Mouse (Mus musculus) liver, embryonic 15.5 days (tissue): ENCODE measurements at regions not wholly inside any gene's neighbourhood (a gene's known extent, or its start where the extent isn't known, plus 50 kb on each side); places are given as distances from the start of the nearest gene placed in this dataset.

Experiments used
- ATAC-seq: fragments of 200-750 bp; cut with Nextera tagmentation; 2 replicates; pipeline ENCODE4 v1.8.0; 2017; ENCODE audit warnings: moderate number of reproducible peaks, mild to moderate bottlenecking, moderate library complexity; ENCODE audit not compliant: insufficient read depth
- H3K27ac ChIP-seq: fragments of 300-500 bp; sonication (generic); replicated peaks from 2 replicates; pipeline ENCODE4 v1.5.1; 2015; ENCODE audit warnings: mild to moderate bottlenecking, inconsistent platforms
- H3K27me3 ChIP-seq: fragments of 300-500 bp; sonication (generic); 2 replicates; pipeline ENCODE4 v1.6.1; 2015; ENCODE audit warnings: mild to moderate bottlenecking, inconsistent platforms
- H3K36me3 ChIP-seq: fragments of 300-500 bp; sonication (generic); replicated peaks from 2 replicates; pipeline ENCODE4 v1.6.1; 2015; ENCODE audit warnings: moderate library complexity, mild to moderate bottlenecking, inconsistent platforms
- H3K4me1 ChIP-seq: fragments of 300-500 bp; sonication (generic); replicated peaks from 2 replicates; pipeline ENCODE4 v1.6.1; 2015; ENCODE audit warnings: inconsistent platforms
- H3K4me2 ChIP-seq: fragments of 300-500 bp; sonication (generic); 2 replicates; pipeline ENCODE4 v1.6.1; 2015; ENCODE audit warnings: moderate library complexity, mild to moderate bottlenecking, inconsistent platforms
- H3K4me3 ChIP-seq: fragments of 300-500 bp; sonication (generic); replicated peaks from 2 replicates; pipeline ENCODE4 v1.5.1; 2015; ENCODE audit warnings: mild to moderate bottlenecking, inconsistent platforms
- H3K9ac ChIP-seq: fragments of 300-500 bp; sonication (generic); 2 replicates; pipeline ENCODE4 v1.6.1; 2015; ENCODE audit warnings: moderate library complexity, mild to moderate bottlenecking, inconsistent platforms
- H3K9me3 ChIP-seq: fragments of 300-500 bp; sonication (generic); replicated peaks from 2 replicates; pipeline ENCODE4 v1.6.1; 2016; ENCODE audit warnings: inconsistent platforms
- WGBS: fragments of 180-500 bp; shearing (Covaris S2); methylation state at CpG from one replicate; pipeline ENCODE4 v1.1.7; 2015; ENCODE audit warnings: mixed read lengths; ENCODE audit not compliant: insufficient replicate concordance; 5-methylcytosine and 5-hydroxymethylcytosine counted together

- H3K27me3 ChIP-seq, result no peaks in the 10 kb centered on the region
- no peak overlapping the region for H3K27ac ChIP-seq
- no peak for ATAC-seq
- H3K4me3 ChIP-seq, result no peak overlapping the region
- H3K4me2 ChIP-seq, result no peak overlapping the region
- H3K9me3 ChIP-seq, result no peaks in the 10 kb centered on the region
- H3K9ac ChIP-seq, result no peak overlapping the region
- H3K4me1 ChIP-seq, result no peaks in the 10 kb centered on the region
- 65% methylated on average over 2 of the region's 2 CpGs for WGBS
- no peaks in the 10 kb centered on the region for H3K36me3 ChIP-seq
Measured at GRCm38 (mm10) chr14:58944958-58945357, 197.7 kb downstream of the 1700129C05Rik start.

GRCm38 (mm10) chr14:58943267-58943765, 199.4 kb downstream of the 1700129C05Rik start:
- H3K36me3 ChIP-seq, result no peaks in the 10 kb centered on the region
- no peaks in the 10 kb centered on the region for H3K9me3 ChIP-seq
- ATAC-seq, result no peak
- H3K27ac ChIP-seq, result no peak overlapping the region
- no peak overlapping the region for H3K4me3 ChIP-seq
- 58% methylated on average over 1 of the region's 1 CpGs for WGBS
- no peak overlapping the region for H3K9ac ChIP-seq
- no peak overlapping the region for H3K4me2 ChIP-seq
- H3K27me3 ChIP-seq, result no peaks in the 10 kb centered on the region
- no peaks in the 10 kb centered on the region for H3K4me1 ChIP-seq

- 48% methylated on average over 1 of the region's 1 CpGs for WGBS
- Histone ChIP-seq H3K9ac (no peak overlapping the region), H3K36me3 (no peaks in the 10 kb centered on the region), H3K4me1 (no peaks in the 10 kb centered on the region), H3K4me2 (no peak overlapping the region), H3K27ac (no peak overlapping the region), H3K27me3 (no peaks in the 10 kb centered on the region), H3K9me3 (no peaks in the 10 kb centered on the region), H3K4me3 (no peak overlapping the region)
- no peak for ATAC-seq
Measured at GRCm38 (mm10) chr14:58939086-58939485, 203.6 kb downstream of the 1700129C05Rik start.

- no peaks in the 10 kb centered on the region for H3K27me3 ChIP-seq
- H3K27ac ChIP-seq, result no peak overlapping the region
- no peak for ATAC-seq
- no peak overlapping the region for H3K4me3 ChIP-seq
- no peak overlapping the region for H3K4me2 ChIP-seq
- H3K4me1 ChIP-seq, result no peaks in the 10 kb centered on the region
- H3K36me3 ChIP-seq, result no peaks in the 10 kb centered on the region
- no peaks in the 10 kb centered on the region for H3K9me3 ChIP-seq
- H3K9ac ChIP-seq, result no peak overlapping the region
- 43% methylated on average over 5 of the region's 5 CpGs for WGBS
Measured at GRCm38 (mm10) chr14:58938601-58938970, 204.1 kb downstream of the 1700129C05Rik start.

- Histone ChIP-seq H3K4me3 (no peak overlapping the region), H3K4me1 (no peaks in the 10 kb centered on the region), H3K27me3 (no peaks in the 10 kb centered on the region), H3K9ac (no peak overlapping the region), H3K36me3 (no peaks in the 10 kb centered on the region), H3K27ac (no peak overlapping the region), H3K9me3 (no peaks in the 10 kb centered on the region), H3K4me2 (no peak overlapping the region)
- WGBS, result 63% methylated on average over 12 of the region's 12 CpGs
- ATAC-seq, result no peak
Measured at GRCm38 (mm10) chr14:58937791-58938600, 204.7 kb downstream of the 1700129C05Rik start.

- no peaks in the 10 kb centered on the region for H3K36me3 ChIP-seq
- no peak overlapping the region for H3K27ac ChIP-seq
- no peaks in the 10 kb centered on the region for H3K27me3 ChIP-seq
- no peak for ATAC-seq
- H3K9me3 ChIP-seq, result no peaks in the 10 kb centered on the region
- H3K4me1 ChIP-seq, result no peaks in the 10 kb centered on the region
- no peak overlapping the region for H3K4me2 ChIP-seq
- WGBS, result 62% methylated on average over 8 of the region's 8 CpGs
- H3K9ac ChIP-seq, result no peak overlapping the region
- no peak overlapping the region for H3K4me3 ChIP-seq
Measured at GRCm38 (mm10) chr14:58937331-58937730, 205.4 kb downstream of the 1700129C05Rik start.

- Histone ChIP-seq H3K4me2 (no peak overlapping the region), H3K4me1 (no peaks in the 10 kb centered on the region), H3K4me3 (no peak overlapping the region), H3K9ac (no peak overlapping the region), H3K9me3 (no peaks in the 10 kb centered on the region), H3K27me3 (no peaks in the 10 kb centered on the region), H3K36me3 (no peaks in the 10 kb centered on the region), H3K27ac (no peak overlapping the region)
- WGBS, result 47% methylated on average over 2 of the region's 2 CpGs
- no peak for ATAC-seq
Measured at GRCm38 (mm10) chr14:58936131-58936530, 206.6 kb downstream of the 1700129C05Rik start.

- H3K27ac ChIP-seq, result no peak overlapping the region
- no peaks in the 10 kb centered on the region for H3K4me1 ChIP-seq
- H3K4me3 ChIP-seq, result no peak overlapping the region
- H3K9me3 ChIP-seq, result no peaks in the 10 kb centered on the region
- H3K27me3 ChIP-seq, result no peaks in the 10 kb centered on the region
- no peaks in the 10 kb centered on the region for H3K36me3 ChIP-seq
- H3K9ac ChIP-seq, result no peak overlapping the region
- no peak for ATAC-seq
- no peak overlapping the region for H3K4me2 ChIP-seq
- 49% methylated on average over 9 of the region's 9 CpGs for whole genome bisulfite sequencing
Measured at GRCm38 (mm10) chr14:58917853-58918252, 224.8 kb downstream of the 1700129C05Rik start.

- Histone ChIP-seq H3K27ac (no peak overlapping the region), H3K9me3 (no peaks in the 10 kb centered on the region), H3K4me3 (no peak overlapping the region), H3K27me3 (no peaks in the 10 kb centered on the region), H3K4me2 (no peak overlapping the region), H3K4me1 (no peaks in the 10 kb centered on the region), H3K9ac (no peak overlapping the region), H3K36me3 (no peaks in the 10 kb centered on the region)
- no peak for ATAC-seq
- 33% methylated on average over 3 of the region's 3 CpGs for WGBS
Measured at GRCm38 (mm10) chr14:58917228-58917627, 225.5 kb downstream of the 1700129C05Rik start.

GRCm38 (mm10) chr14:58914937-58915336, 227.8 kb downstream of the 1700129C05Rik start:
- WGBS, result 60% methylated on average over 3 of the region's 3 CpGs
- Histone ChIP-seq H3K27ac (no peak overlapping the region), H3K4me2 (no peak overlapping the region), H3K27me3 (no peaks in the 10 kb centered on the region), H3K4me1 (no peaks in the 10 kb centered on the region), H3K4me3 (no peak overlapping the region), H3K36me3 (no peaks in the 10 kb centered on the region), H3K9ac (no peak overlapping the region), H3K9me3 (no peaks in the 10 kb centered on the region)
- no peak for ATAC-seq

GRCm38 (mm10) chr14:58910846-58911245, 231.8 kb downstream of the 1700129C05Rik start:
- no peak overlapping the region for H3K9ac ChIP-seq
- WGBS, result 68% methylated on average over 1 of the region's 1 CpGs

GRCm38 (mm10) chr14:58907932-58908331, 234.8 kb downstream of the 1700129C05Rik start:
- no peaks in the 10 kb centered on the region for H3K4me1 ChIP-seq
- no peaks in the 10 kb centered on the region for H3K27me3 ChIP-seq
- 62% methylated on average over 3 of the region's 3 CpGs for WGBS
- H3K4me3 ChIP-seq, result no peak overlapping the region
- no peak for ATAC-seq
- H3K9me3 ChIP-seq, result no peaks in the 10 kb centered on the region
- no peaks in the 10 kb centered on the region for H3K36me3 ChIP-seq
- no peak overlapping the region for H3K27ac ChIP-seq
- H3K9ac ChIP-seq, result no peak overlapping the region
- H3K4me2 ChIP-seq, result no peak overlapping the region

More at GRCm38 (mm10) chr14:58910846-58911245, 231.8 kb downstream of the 1700129C05Rik start:
- no peak overlapping the region for H3K27ac ChIP-seq
- H3K4me1 ChIP-seq, result no peaks in the 10 kb centered on the region
- H3K4me3 ChIP-seq, result no peak overlapping the region
- no peak overlapping the region for H3K4me2 ChIP-seq
- H3K27me3 ChIP-seq, result no peaks in the 10 kb centered on the region
- no peaks in the 10 kb centered on the region for H3K36me3 ChIP-seq
- ATAC-seq, result no peak
- H3K9me3 ChIP-seq, result no peaks in the 10 kb centered on the region
